Mouse (Mus musculus): ENCODE results near the gene Hnf4a. TPM values are rescaled to one million over a fixed set of nuclear protein-coding genes. Genes with fewer than 3 reads are reported as not detected.

The Hnf4a gene
- total and polyA plus RNA-seq, 2 experiments from 2014 or later, result not detected

GRCm38 (mm10) chr2:163587506-163587905 lies 80.9 kb downstream of the Hnf4a start:
- Histone ChIP-seq H3K4me3 (ENCODE audit: low read depth, low read length) (no peak overlapping the region), H3K4me1 (ENCODE audit: insufficient read depth) (no peaks in the 10 kb centered on the region), H3K9ac (no peak overlapping the region), H3K9me3 (ENCODE audit: low read length) (no peaks in the 10 kb centered on the region), H3K27ac (ENCODE audit: low read depth, low read length) (no peak overlapping the region), H3K4me2 (ENCODE audit: low read depth) (no peak overlapping the region), H3K36me3 (ENCODE audit: insufficient read depth) (no peaks in the 10 kb centered on the region), H3K27me3 (ENCODE audit: insufficient read depth, low read length) (no peaks in the 10 kb centered on the region)
- ATAC-seq, result 0 out of 2 replicates have a peak, but pooled peaks have one; percentile 12
- TF ChIP-seq CTCF (IDR thresholded peaks at IDR 0.05; ENCODE audit: low read depth), result no peak
- WGBS, result 74% methylated on average over 5 of the region's 5 CpGs
- no peak for DNase-seq

- H3K9ac ChIP-seq, result no peak overlapping the region
- WGBS, result 73% methylated on average over 12 of the region's 12 CpGs
- H3K36me3 ChIP-seq (ENCODE audit: insufficient read depth), result no peaks in the 10 kb centered on the region
- H3K27ac ChIP-seq (ENCODE audit: low read depth, low read length), result no peak overlapping the region
- H3K9me3 ChIP-seq (ENCODE audit: low read length), result no peaks in the 10 kb centered on the region
- no peaks in the 10 kb centered on the region for H3K4me1 ChIP-seq (ENCODE audit: insufficient read depth)
- H3K4me3 ChIP-seq (ENCODE audit: low read depth, low read length), result no peak overlapping the region
- no peak for TF ChIP-seq CTCF (IDR thresholded peaks at IDR 0.05; ENCODE audit: low read depth)
- ATAC-seq (no peak), DNase-seq (no peak)
- no peaks in the 10 kb centered on the region for H3K27me3 ChIP-seq (ENCODE audit: insufficient read depth, low read length)
- no peak overlapping the region for H3K4me2 ChIP-seq (ENCODE audit: low read depth)
Observed at GRCm38 (mm10) chr2:163590211-163590610, 83.6 kb downstream of the Hnf4a start.

DNA sequence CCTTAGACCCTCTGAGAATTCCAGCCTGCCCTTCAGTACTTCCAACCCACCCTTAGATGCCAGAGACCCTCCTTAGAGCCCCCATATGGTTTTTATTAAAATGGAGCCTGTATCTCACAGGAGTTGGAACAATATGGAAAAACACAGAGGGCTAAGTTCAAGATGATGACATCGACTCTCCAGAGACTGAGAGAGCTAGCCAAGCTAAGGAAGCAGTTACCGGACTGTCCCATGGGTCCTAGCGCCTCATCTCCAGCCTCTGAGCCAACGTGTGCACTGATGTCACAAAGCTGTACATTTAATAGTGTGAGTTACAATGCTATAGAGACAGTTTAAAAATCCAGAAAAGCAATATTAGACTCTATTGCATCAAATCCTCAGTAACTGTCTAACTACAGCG lies 84.4 kb downstream of the Hnf4a start:
- 81% methylated on average over 5 of the region's 5 CpGs for WGBS
- DNase-seq (no peak), ATAC-seq (no peak)
- Histone ChIP-seq H3K4me2 (ENCODE audit: low read depth) (no peak overlapping the region), H3K27me3 (ENCODE audit: insufficient read depth, low read length) (no peaks in the 10 kb centered on the region), H3K36me3 (ENCODE audit: insufficient read depth) (no peaks in the 10 kb centered on the region), H3K4me3 (ENCODE audit: low read depth, low read length) (no peak overlapping the region), H3K9me3 (ENCODE audit: low read length) (no peaks in the 10 kb centered on the region), H3K4me1 (ENCODE audit: insufficient read depth) (no peaks in the 10 kb centered on the region), H3K9ac (no peak overlapping the region), H3K27ac (ENCODE audit: low read depth, low read length) (no peak overlapping the region)
- no peak for TF ChIP-seq CTCF (IDR thresholded peaks at IDR 0.05; ENCODE audit: low read depth)

GRCm38 (mm10) chr2:163592084-163592483 lies 85.5 kb downstream of the Hnf4a start:
- no peak for ATAC-seq

GRCm38 (mm10) chr2:163593636-163594282 lies 87.2 kb downstream of the Hnf4a start:
- ATAC-seq, result no peak
- no peaks in the 10 kb centered on the region for H3K36me3 ChIP-seq (ENCODE audit: insufficient read depth)
- H3K27me3 ChIP-seq (ENCODE audit: insufficient read depth, low read length), result no peaks in the 10 kb centered on the region
- H3K4me2 ChIP-seq (ENCODE audit: low read depth), result no peak overlapping the region
- H3K9me3 ChIP-seq (ENCODE audit: low read length), result no peaks in the 10 kb centered on the region
- H3K9ac ChIP-seq, result no peak overlapping the region
- WGBS, result 90% methylated on average over 10 of the region's 10 CpGs
- no peak for DNase-seq
- H3K4me1 ChIP-seq (ENCODE audit: insufficient read depth), result no peaks in the 10 kb centered on the region
- H3K27ac ChIP-seq (ENCODE audit: low read depth, low read length), result no peak overlapping the region
- no peak for TF ChIP-seq CTCF (IDR thresholded peaks at IDR 0.05; ENCODE audit: low read depth)
- H3K4me3 ChIP-seq (ENCODE audit: low read depth, low read length), result no peak overlapping the region

More at GRCm38 (mm10) chr2:163592084-163592483, 85.5 kb downstream of the Hnf4a start:
- DNase-seq, result peak; percentile 31
- H3K36me3 ChIP-seq (ENCODE audit: insufficient read depth), result no peaks in the 10 kb centered on the region
- H3K27ac ChIP-seq (ENCODE audit: low read depth, low read length), result no peak overlapping the region
- no peak overlapping the region for H3K4me3 ChIP-seq (ENCODE audit: low read depth, low read length)
- peak; percentile 47 for TF ChIP-seq CTCF (IDR thresholded peaks at IDR 0.05; ENCODE audit: low read depth)
- 93% methylated on average over 1 of the region's 1 CpGs for WGBS
- no peak overlapping the region for H3K9ac ChIP-seq
- H3K9me3 ChIP-seq (ENCODE audit: low read length), result no peaks in the 10 kb centered on the region
- no peaks in the 10 kb centered on the region for H3K27me3 ChIP-seq (ENCODE audit: insufficient read depth, low read length)
- H3K4me2 ChIP-seq (ENCODE audit: low read depth), result no peak overlapping the region
- H3K4me1 ChIP-seq (ENCODE audit: insufficient read depth), result no peaks in the 10 kb centered on the region

GRCm38 (mm10) chr2:163595119-163595518 lies 88.5 kb downstream of the Hnf4a start:
- Histone ChIP-seq H3K4me3 (ENCODE audit: low read depth, low read length) (no peak overlapping the region), H3K27me3 (ENCODE audit: insufficient read depth, low read length) (no peaks in the 10 kb centered on the region), H3K4me2 (ENCODE audit: low read depth) (no peak overlapping the region), H3K36me3 (ENCODE audit: insufficient read depth) (no peaks in the 10 kb centered on the region), H3K4me1 (ENCODE audit: insufficient read depth) (no peaks in the 10 kb centered on the region), H3K9me3 (ENCODE audit: low read length) (no peaks in the 10 kb centered on the region), H3K27ac (ENCODE audit: low read depth, low read length) (no peak overlapping the region), H3K9ac (no peak overlapping the region)
- no peak for ATAC-seq
- no peak for DNase-seq
- TF ChIP-seq CTCF (IDR thresholded peaks at IDR 0.05; ENCODE audit: low read depth), result no peak
- WGBS, result 28% methylated on average over 2 of the region's 2 CpGs

DNA sequence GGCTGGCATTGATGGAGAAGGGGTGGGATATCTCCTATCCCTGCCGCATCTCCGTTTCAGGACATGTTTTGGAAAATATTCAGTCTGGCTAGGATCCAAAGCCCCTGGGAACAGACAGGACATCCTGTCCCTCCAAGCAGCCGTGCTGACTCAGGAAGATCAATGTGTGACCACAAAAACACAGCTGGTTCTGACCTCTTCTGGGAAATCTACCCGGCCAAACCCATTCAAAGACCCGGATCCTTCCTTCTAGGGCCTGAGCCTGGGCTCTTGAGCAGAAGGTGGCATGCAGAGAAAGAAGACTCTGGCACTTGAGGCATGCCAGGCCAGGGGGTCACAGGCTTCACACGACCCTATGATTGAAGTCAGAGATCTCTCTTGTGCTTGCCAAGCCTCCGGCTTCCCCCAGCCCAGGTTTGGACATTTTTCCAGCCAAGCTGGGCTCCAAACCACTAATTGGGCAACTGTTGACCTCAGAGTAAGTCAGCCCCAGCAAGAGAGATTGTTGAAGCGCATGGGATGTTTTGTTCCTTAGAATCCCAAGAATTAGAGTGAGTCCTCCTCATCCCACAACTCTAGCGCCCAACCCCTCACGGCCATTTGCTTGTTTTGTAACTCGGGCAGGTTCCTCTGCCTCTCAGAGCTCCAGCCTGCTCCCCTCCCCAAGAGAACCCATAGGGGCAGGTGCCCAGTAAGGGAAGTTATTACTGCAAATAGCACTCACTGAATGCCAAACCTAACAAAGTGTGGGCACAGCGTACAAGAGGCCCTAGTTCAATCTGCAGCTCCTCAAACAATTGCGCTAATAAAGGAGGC lies 89.7 kb downstream of the Hnf4a start:
- Histone ChIP-seq H3K9me3 (ENCODE audit: low read length) (no peaks in the 10 kb centered on the region), H3K9ac (no peak overlapping the region), H3K4me3 (ENCODE audit: low read depth, low read length) (no peak overlapping the region), H3K27ac (ENCODE audit: low read depth, low read length) (no peak overlapping the region), H3K4me2 (ENCODE audit: low read depth) (no peak overlapping the region), H3K27me3 (ENCODE audit: insufficient read depth, low read length) (no peaks in the 10 kb centered on the region), H3K36me3 (ENCODE audit: insufficient read depth) (no peaks in the 10 kb centered on the region), H3K4me1 (ENCODE audit: insufficient read depth) (no peaks in the 10 kb centered on the region)
- ATAC-seq (no peak), DNase-seq (no peak)
- TF ChIP-seq CTCF (IDR thresholded peaks at IDR 0.05; ENCODE audit: low read depth), result no peak
- WGBS, result 75% methylated on average over 13 of the region's 13 CpGs
